Mouse (Mus musculus) lung, postnatal 10 days (tissue): ENCODE results near the gene Stac3.
A peak's percentile ranks its signal among the peaks of the same experiment; 100 is the strongest.

ENCODE experiments used
- DNase-seq: peaks from one replicate; pipeline ENCODE4 v3.0.0; 2021

Gene Stac3

DNA sequence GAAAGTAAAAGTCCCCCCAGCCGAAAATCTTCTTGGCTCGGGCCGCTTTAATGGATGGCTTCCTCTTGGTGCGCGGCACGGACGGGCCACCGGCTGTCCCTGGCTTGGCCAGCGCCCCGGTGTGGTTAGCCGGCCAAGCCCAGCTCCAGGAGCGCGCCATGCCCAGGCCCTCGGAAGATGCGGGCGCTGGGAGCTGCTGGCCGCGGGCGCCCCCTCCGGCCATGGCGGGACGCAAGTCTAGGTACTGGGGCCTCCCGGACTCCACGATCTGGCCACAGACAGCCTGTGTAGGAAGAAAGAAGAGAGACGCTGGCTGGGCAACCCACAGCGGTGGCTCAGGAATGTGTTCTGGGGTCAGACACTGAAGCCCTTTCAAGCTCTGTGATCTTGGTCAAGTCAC lies 25.2 kb downstream of the Stac3 start:
- DNase-seq = peak; percentile 75

GRCm38 (mm10) chr10:127527481-127527880 lies 26.0 kb downstream of the Stac3 start:
- DNase-seq = no peak

DNA sequence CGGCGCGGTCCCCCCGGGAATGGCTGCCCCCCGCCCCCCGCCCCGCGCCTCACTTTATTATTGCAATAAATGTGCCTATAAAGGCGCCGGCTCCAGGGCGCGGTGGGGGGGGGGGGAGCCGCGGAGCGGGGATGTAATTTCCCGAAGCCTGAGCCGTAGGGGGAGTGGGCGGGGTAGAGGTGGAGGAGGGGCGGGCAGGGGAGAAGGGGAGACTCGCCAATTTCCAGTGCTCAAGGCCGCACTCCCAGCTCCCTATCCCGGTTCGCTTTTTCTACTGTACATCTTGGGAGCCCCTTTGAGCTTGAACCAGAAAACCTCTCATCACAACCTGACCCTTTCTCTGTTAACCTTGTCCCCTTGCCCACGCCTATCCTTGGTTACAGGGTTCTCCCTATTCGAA lies 29.5 kb downstream of the Stac3 start:
- DNase-seq = no peak

DNA sequence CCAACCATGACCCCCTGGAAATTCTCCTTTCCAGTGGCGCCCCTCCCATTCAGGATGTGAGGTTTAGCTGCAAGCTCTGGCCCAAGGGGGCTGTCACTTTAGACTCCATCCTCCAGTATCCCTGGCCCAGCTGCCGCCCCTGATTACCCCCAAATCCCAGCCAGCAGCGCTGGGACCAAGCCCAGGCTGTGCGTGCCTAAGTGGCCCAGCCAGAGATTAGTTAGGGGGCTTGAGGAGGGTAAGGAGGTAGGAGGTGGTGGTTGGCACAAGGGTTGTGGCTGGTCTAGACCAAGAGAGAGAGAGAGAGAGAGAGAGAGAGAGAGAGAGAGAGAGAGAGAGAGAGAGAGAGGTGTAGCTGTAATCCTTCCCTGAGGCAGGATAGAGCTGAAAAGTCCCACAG lies 30.1 kb downstream of the Stac3 start:
- no peak for DNase-seq

GRCm38 (mm10) chr10:127534036-127534928 lies 32.8 kb downstream of the Stac3 start, which contains the start of gene Nxph4:
Gene Nxph4, minus strand, starts transcription at chr10:127534559.
- DNase-seq = no peak

GRCm38 (mm10) chr10:127534929-127535384 lies 33.5 kb downstream of the Stac3 start:
- DNase-seq = no peak

DNA sequence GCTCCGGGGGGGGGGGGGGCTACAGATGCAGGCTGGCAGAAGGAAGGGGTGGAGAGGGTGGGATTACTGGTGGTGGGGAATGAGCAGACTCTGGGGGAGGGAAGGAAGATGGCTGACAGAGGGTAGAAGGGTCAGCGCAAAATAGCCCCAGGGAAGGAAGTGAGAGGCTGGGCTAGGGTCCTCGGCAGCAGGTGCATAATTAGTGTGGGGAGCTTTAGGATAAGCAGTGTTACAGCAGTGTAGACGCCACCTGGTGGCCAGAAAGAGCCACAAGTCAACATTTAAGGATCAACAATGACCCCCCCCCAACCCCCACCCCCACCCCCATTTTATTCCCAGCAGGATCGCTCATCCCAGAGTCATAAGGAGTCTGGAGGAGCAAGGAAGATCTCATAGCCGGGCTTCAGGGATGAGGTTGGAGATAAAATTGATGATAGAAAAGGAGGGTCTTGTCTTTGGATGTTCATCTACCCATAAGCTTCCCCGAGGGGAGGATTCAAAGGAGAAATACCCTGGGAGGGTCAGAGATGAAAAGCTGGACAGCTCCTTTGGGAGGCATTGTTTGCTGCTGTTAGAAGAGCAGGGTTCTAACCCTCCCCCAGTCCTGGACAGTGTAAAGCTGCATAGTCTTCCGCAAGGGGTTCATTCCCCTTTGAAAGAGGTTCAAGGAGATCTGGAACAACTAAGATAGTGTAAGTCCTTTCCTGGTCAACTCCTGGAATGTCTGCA lies 35.3 kb downstream of the Stac3 start:
- peak; percentile 60 for DNase-seq

- DNase-seq = peak; percentile 90
Measured at GRCm38 (mm10) chr10:127537854-127538583, 36.5 kb downstream of the Stac3 start.

DNA sequence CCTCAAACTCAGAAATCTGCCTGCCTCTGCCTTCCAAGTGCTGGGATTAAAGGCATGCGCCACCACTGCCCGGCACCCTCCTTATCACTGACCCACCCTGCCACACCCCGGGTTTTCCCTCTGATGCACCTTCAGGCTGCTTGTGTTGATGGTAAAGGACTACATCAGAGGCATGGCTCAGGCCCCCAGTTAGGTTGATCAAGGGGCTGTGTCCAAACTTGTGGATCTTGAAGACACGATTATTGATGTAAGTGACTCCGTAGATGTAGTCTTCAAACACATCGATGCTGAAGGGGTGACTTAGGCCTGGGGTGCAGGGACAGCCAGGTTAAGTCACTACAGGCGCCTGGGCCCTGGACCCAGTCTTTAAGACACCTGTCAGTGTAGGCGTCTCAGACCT lies 40.0 kb downstream of the Stac3 start:
- DNase-seq = no peak

DNA sequence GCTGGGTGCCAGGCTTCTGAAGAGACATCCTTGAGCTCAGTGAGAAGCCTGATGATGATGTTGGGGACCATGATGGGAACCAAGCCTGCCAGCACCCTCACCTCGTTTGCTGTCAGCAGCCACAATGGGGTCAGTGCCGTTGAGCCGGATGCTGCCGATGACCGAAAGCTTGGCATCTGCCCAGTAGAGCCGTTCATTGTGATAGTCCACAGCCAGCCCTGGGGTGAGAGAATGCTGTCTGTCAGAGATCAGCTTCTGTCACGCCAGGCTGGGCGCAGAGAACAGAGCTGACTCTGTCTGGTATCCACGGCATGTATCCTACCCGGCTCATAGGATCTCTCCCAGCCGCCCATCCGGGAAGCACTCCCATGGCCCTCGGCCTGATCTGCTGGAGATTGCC lies 40.6 kb downstream of the Stac3 start:
- peak; percentile 69 for DNase-seq

DNA sequence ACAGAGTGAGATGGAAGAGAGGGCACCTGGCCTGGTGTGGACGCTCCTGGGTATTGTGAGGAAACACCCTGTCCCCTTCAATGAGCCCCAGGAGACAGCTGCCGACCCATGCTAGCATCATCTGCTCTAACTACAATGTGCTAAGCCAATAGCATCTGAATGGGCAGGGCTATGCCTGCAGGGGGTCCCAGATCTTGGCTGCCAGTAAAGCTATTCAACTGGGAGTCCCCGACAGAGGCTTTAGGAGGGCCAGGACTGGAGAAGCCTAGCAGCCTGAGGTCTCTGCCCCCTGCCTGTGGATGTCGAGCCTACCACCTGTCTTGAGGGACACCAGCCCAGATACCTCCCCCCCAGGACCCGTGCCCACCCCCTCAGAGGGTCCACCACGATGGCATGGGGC lies 41.2 kb downstream of the Stac3 start:
- DNase-seq = no peak

DNA sequence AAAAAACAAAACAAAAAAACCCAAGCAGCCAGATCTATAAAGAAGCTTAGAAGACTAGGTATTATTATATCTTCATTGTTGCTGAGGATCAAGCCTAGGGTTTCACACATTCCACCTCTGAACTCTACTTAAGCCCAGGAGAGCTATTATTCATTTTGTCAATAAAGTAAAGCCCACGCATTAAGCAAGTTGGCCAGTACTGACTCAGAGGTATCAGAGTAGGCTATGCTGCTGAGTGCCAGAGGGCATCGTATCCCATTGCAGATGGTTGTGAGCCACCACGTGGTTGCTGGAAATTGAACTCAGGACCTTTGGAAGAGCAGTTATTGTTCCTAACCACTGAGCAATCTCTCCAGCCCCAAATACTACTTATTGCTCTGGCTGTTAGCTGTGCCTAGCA lies 42.4 kb downstream of the Stac3 start:
- no peak for DNase-seq

DNA sequence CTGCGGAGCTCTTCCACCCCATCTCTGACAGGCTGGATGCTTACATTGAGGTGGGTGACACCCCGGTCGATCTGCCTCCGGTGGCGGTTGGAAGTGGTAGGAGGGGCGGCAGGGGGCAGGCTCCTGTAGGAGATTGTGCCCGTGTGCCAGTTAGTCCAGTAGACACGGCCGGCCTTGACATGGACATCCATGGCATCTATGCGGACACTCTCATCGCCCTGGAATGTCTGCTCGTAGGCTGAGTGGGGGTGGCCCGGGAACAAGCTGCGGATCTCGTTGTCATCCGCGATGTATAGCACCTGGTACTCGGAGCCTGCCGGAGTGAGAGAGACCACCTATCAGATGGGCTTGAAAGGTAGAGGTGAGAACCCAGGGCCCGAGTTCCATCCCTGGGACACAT lies 42.9 kb downstream of the Stac3 start:
- DNase-seq = no peak

- no peak for DNase-seq
Measured at GRCm38 (mm10) chr10:127546505-127546904, 45.0 kb downstream of the Stac3 start.

- no peak for DNase-seq
Measured at GRCm38 (mm10) chr10:127548236-127548635, 46.8 kb downstream of the Stac3 start.

- no peak for DNase-seq
Measured at GRCm38 (mm10) chr10:127549892-127550291, 48.4 kb downstream of the Stac3 start.

- peak; percentile 52 for DNase-seq
Measured at GRCm38 (mm10) chr10:127555703-127556102, 54.2 kb downstream of the Stac3 start.

DNA sequence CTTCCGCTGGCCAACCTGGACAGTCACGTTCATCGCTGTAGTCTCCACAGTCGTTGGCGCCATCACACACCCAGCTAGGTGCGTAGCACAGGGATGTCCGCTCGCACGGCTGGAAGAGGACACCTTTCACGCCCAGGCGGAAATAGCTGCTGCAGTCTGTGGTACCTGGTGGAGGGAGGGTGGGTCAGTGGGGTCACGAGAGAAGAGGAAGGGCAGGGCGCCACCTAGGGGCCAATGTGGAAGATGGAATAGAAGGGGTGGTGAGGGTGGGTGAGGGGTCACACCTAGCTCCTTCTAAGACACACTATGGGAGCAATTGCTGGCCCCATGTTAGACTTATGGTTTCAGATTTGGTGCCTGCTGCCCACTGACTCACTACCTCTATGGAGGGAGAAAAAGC lies 55.9 kb downstream of the Stac3 start:
- DNase-seq = no peak
